Mouse (Mus musculus) stomach, embryonic 15.5 days (tissue): ENCODE measurements around the gene Rnf144b. TPM values are rescaled to one million over a fixed set of nuclear protein-coding genes. Genes with fewer than 3 reads are reported as not detected.

ENCODE experiments used
- ATAC-seq: fragments of 200-750 bp; cut with Nextera tagmentation; 2 replicates; pipeline ENCODE4 v1.8.0; 2017; ENCODE audit warnings: low read depth, moderate number of reproducible peaks, moderate TSS enrichment; ENCODE audit not compliant: insufficient read depth, low FRiP score
- H3K27ac ChIP-seq: fragments of 300-500 bp; sonication (generic); 2 replicates; pipeline ENCODE4 v1.5.1; 2015; ENCODE audit warnings: mild to moderate bottlenecking, inconsistent platforms
- H3K27me3 ChIP-seq: fragments of 300-500 bp; sonication (generic); replicated peaks from 2 replicates; pipeline ENCODE4 v1.6.1; 2015; ENCODE audit warnings: inconsistent platforms
- H3K36me3 ChIP-seq: fragments of 300-500 bp; sonication (generic); 2 replicates; pipeline ENCODE4 v1.6.1; 2015; ENCODE audit warnings: inconsistent platforms
- H3K4me1 ChIP-seq: fragments of 300-500 bp; sonication (generic); 2 replicates; pipeline ENCODE4 v1.6.1; 2015; ENCODE audit warnings: inconsistent platforms
- H3K4me2 ChIP-seq: fragments of 300-500 bp; sonication (generic); 2 replicates; pipeline ENCODE4 v1.6.1; 2015; ENCODE audit warnings: mild to moderate bottlenecking, inconsistent platforms
- H3K4me3 ChIP-seq: fragments of 300-500 bp; sonication (generic); replicated peaks from 2 replicates; pipeline ENCODE4 v1.5.1; 2015; ENCODE audit warnings: inconsistent platforms
- H3K9ac ChIP-seq: fragments of 300-500 bp; sonication (generic); 2 replicates; pipeline ENCODE4 v1.6.1; 2015; ENCODE audit warnings: inconsistent platforms
- H3K9me3 ChIP-seq: fragments of 300-500 bp; sonication (generic); 2 replicates; pipeline ENCODE4 v1.6.1; 2016; ENCODE audit warnings: inconsistent platforms
- WGBS: fragments of 180-500 bp; shearing (Covaris S2); methylation state at CpG from one replicate; pipeline ENCODE4 v1.1.7; 2015; 5-methylcytosine and 5-hydroxymethylcytosine counted together
- polyA plus RNA-seq: library from polyadenylated mRNA; unstranded; fragments of >200 nt; fragmentation: Nextera tagmentation; extraction: Ambion mirVana; gene quantifications from 2 replicates; pipeline ENCODE4 v1.2.1, GENCODE M21; 2015

The Rnf144b gene
- polyA plus RNA-seq, 1 experiment from 2014 or later: 2.0 TPM

DNA sequence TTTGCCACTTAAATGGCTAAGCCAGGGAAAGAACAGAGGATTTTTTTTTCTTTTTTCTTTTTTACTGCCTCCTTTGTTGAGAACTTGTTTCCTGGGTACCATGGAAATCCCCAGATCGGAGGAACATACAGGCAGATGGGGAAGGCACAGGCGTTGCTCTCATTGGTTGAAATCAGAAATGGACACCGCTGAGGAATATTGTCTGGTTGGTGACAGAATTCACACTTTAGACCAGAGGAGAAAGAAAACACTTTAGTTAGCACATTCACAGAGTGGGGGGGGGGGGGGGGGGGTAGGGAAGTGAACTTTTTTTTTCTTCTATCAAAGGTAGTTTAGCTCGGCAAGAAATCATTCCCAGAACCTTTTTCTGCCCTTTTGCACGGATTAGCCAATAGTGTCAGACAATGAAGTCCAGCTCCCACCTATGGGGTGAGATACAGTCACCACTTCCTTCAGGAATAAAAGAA is 155.4 kb downstream of the Rnf144b start:
- no peaks in the 10 kb centered on the region for H3K9me3 ChIP-seq
- H3K27ac ChIP-seq: no peak overlapping the region
- H3K27me3 ChIP-seq: no peaks in the 10 kb centered on the region
- no peaks in the 10 kb centered on the region for H3K36me3 ChIP-seq
- peaks cover 15% of the 10 kb centered on the region for H3K4me1 ChIP-seq
- WGBS: 25% methylated on average over 5 of the region's 5 CpGs
- no peak overlapping the region for H3K4me2 ChIP-seq
- no peak overlapping the region for H3K9ac ChIP-seq
- no peak for ATAC-seq
- no peak overlapping the region for H3K4me3 ChIP-seq

DNA sequence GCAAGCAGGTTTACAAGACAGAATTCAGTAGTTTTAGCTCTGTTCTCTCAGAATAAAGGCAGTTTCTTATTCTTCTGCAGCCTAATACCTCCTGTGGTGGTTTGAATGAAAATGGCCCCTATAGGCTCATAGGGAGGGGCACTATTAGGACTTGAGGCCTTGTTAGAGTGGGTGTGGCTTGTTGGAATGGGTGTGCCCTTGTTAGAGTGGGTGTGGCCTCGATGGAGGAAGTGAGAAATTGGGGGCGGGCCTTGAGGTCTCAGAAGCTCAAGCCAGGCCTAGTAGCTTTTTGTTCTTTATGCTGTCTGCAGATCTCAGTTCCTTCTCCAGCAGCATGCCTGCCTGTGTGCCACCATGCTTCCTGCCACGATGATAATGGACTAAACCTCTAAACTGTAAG is 159.8 kb downstream of the Rnf144b start:
- no peaks in the 10 kb centered on the region for H3K9me3 ChIP-seq
- H3K9ac ChIP-seq: no peak overlapping the region
- no peak overlapping the region for H3K4me2 ChIP-seq
- no peaks in the 10 kb centered on the region for H3K36me3 ChIP-seq
- H3K4me3 ChIP-seq: no peak overlapping the region
- peaks cover 3% of the 10 kb centered on the region; the same call in 1 of the 2 replicates for H3K4me1 ChIP-seq
- no peaks in the 10 kb centered on the region for H3K27me3 ChIP-seq
- H3K27ac ChIP-seq: no peak overlapping the region
- 74% methylated on average over 3 of the region's 3 CpGs for WGBS
- ATAC-seq: no peak

- H3K9ac ChIP-seq: no peak overlapping the region
- H3K27me3 ChIP-seq: 0 out of 2 replicates have a peak, but pooled peaks cover 4% of the 10 kb centered on the region
- ATAC-seq: peak; percentile 47; the same call in 1 of the 2 replicates
- H3K27ac ChIP-seq: no peak overlapping the region
- WGBS: 40% methylated on average over 4 of the region's 4 CpGs
- H3K36me3 ChIP-seq: no peaks in the 10 kb centered on the region
- no peaks in the 10 kb centered on the region for H3K9me3 ChIP-seq
- no peak overlapping the region for H3K4me3 ChIP-seq
- H3K4me1 ChIP-seq: no peaks in the 10 kb centered on the region
- H3K4me2 ChIP-seq: no peak overlapping the region
Measured at GRCm38 (mm10) chr13:47288449-47288848, 166.0 kb downstream of the Rnf144b start.

DNA sequence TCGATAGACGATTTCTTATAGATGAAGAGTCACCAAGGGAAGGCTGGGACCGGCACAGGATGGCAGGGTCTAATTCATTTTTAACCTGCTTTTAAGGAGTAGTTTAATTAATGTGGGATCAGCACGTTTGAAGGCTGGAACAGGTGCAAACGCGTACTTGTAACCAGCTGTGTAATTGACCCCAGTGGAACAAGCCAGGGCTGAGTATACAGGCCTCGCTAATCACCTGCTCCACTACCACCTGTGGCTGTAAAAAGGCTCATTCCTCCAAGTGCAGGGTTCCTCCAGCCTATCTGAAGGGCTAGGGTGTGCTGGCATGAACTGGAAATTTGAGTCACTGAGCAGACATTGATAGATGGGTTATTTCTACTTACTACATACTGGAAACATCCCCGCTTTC is 174.0 kb downstream of the Rnf144b start:
- Histone ChIP-seq H3K36me3 (no peaks in the 10 kb centered on the region), H3K9me3 (no peaks in the 10 kb centered on the region), H3K27ac (no peak overlapping the region), H3K4me3 (no peak overlapping the region), H3K4me2 (no peak overlapping the region), H3K27me3 (no peaks in the 10 kb centered on the region), H3K9ac (no peak overlapping the region), H3K4me1 (no peaks in the 10 kb centered on the region)
- no peak for ATAC-seq
- 71% methylated on average over 8 of the region's 8 CpGs for WGBS

Other genes starting within 250 kb of the Rnf144b start
- 16.9 and 17.9 TPM in 2 replicates for gene Kif13a, start 192.8 kb upstream of the Rnf144b start, polyA plus RNA-seq
- 3.1 and 3.9 TPM in 2 replicates for gene Nhlrc1, start 107.8 kb upstream of the Rnf144b start, polyA plus RNA-seq
- 12.8 and 12.9 TPM in 2 replicates for gene Kdm1b, start 79.2 kb upstream of the Rnf144b start, polyA plus RNA-seq
- gene Tpmt, start 77.9 kb upstream of the Rnf144b start, polyA plus RNA-seq: 21.4 and 21.8 TPM in 2 replicates
- gene Dek, start 16.5 kb upstream of the Rnf144b start, polyA plus RNA-seq: 271 and 291 TPM in 2 replicates